Mouse (Mus musculus) urinary bladder, postnatal 25 days (tissue): ENCODE data around the gene Spic.
A peak's percentile ranks its signal among the peaks of the same experiment; 100 is the strongest.
"Not testable (repeated sequence)": the region's sequence is repeated elsewhere in the genome, so short reads cannot be mapped to it uniquely, and the experiment has no call there.

Experiments used
- DNase-seq: peaks from one replicate; pipeline ENCODE4 v3.0.0; 2022; ENCODE audit warnings: low spot score

Spic gene

DNA sequence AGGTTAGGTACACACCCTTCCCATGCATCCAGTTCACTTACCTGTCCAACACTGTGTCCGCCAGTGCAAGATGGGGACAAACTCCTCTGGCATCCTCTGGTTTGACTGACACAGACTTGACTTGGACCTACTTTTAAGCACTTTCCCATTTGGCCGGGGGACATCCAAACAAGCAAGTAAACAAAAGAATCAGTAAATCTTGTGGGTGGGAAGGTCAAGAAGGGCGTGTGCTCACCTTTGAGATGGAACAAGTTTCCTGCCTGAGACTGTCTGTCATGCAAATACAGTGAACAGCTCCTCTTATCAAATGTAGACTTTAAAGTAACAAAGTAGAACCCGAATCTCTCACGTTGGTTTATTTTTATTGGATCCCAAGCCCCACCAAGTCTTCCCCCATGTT, at the start of gene Spic:
Gene Spic (minus strand): TSS at position 91 of the 400 bp plus-strand sequence.
- no peak for DNase-seq

DNA sequence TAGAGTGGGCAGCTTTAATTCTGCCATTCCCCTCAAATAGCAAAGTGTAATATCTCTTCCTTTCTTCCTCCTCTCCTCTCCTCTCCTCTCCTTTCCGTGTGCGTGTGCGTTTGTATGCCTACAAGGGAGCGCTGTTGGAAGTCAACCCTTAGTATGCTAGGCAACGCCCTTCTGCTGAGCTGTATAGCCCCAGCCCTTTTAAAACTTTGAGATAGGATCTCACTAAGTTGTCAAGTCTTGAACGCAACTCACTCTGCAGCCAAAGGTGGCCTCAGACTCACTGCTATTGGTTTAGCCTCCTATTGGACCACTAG, 47.5 kb upstream of the Spic start:
- no peak for DNase-seq

DNA sequence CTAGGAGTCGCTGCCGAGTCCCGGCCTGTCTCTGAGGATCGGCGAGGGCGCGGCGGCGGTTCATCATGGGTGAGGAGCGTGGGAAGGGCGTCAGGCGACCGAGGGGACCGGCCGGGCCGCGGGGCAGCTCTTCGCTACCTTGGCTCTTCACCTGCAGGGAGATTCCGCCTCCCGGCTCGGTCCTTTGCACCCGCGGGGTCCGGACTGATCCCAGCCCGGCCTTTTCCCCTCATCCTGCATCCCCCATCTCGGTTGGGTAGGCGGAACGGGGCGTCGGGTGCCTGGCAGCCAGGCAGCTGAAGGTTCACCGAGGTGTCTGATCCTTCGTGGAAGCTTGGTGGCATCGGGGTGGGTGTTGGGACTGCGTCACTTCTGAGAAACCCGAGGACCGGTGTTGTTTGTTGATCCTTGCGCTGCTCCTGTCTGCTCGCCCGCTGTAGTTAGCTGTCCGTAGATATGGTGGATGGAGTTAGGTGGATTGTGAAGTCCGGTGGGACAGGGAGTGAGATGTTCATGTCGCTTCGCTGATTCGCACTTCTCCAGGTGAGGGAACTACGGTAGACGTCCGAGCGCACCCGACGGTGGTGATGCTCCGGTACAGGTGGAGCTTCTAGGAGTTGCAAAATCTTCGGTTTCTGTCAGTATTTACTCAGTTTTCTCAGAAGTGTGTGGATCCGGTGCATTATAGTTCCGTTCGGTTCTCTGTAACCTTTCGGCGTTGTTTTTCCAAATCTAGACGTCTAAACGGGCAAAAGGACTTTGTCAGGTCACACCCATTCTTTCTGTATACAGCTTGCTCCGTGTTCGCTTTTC, 46.9 kb upstream of the Spic start:
- DNase-seq: no peak

DNA sequence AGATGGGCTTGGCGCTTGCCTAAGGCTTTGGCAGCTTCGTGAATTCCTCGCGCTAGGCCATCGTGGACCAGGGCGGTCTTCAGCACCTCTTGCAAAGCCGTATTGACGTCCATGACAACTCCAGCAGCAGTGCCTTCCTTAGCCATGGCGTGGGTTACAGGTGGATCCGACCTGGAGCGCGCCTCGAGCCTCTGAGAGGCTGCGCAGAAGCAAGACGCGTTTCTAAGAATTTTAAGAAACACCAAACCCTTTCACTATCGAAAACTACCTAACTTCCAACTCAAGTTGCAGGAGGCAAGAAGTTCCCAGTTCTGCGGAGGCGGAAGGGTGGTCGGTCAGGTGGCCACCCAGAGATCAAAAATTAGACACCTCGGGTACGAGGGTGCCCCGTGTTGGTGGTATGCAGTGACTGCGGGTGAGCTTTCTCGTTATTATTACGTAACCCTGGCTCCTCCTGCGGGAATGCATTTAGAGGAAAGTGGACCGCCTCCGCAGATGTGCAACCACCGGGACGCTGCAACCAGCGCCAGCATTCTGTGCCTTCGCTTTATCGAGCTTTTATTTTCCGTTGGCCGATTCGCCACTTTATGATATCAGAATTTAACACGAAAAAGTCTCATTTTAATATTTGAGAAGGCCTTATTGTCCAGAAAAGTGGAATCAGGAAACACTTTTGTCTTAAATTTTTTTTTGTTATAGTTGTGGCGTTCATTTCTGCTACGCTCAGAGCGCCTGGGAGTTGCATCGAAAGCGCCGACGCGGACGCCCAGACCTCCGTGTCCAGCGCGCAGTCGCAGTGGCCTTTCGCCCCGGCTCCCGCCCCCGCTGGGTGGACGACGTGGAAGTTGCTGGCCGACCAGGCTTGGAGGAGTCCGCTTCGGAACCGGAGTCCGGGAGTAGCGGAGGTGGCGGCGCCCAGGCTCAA, 46.0 kb upstream of the Spic start, which contains the start of gene Arl1:
Gene Arl1 (plus strand): TSS at position 288 of the 925 bp plus-strand sequence.
- peak; percentile 94 for DNase-seq

DNA sequence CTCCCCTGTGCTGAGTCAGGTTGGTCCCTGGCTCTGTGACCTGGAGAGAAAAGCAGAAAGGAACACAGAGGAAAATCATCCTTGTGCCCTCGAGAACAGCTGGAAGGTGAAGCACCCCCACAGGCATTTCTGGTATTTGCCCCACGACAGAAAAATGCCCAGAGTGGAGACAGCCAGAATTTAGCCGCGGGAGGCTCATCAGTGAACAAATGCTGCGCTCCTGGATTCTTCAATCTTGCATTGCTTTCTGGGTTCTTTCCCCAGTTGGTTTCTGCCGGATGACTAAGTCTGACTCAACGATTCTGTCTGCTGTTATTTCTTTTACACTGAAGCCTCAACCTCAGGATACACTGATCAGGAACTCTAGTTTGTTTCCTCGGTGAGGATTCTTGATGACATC, 43.4 kb upstream of the Spic start:
- DNase-seq: no peak

- DNase-seq: peak; percentile 20
These were observed 42.3 kb upstream of the Spic start for GRCm38 (mm10) chr10:88727128-88727527.

DNA sequence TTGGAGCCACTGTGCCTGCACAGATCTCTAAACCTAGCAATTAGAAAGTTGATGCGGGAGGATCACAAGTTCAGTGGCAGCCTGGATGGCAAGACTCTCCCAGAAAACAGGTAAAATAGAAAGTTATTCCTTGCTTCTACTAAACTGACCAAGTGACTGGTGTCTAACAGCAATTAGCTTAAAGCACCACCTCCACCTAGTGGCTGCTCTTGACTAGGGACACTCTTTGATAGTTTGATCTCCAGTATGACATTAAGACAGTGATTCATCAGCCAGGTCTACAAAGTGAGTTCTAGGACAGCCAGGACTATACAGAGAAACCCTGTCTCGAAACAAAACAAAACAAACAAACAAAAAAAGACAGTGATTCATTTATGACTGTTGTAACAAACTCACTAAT, 40.5 kb upstream of the Spic start:
- DNase-seq: no peak

DNA sequence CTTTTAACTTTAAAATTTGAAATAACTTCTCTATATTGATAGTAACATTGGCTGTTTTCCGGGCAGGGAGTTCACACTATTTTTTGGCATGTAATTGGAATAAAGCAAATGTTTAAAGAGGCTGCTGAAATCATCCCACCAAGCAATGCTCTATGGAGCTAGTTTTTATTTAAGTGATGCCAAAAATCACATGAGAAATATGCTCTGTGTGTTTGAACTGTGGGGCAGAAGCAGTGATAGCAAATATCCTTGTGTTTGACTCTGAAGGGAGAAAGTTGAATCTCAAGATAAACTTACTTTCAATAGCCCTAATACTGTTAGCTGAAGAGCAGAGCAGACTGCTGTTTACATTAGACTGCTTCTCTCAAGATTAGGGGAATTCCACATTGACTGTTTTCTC, 34.8 kb upstream of the Spic start:
- DNase-seq: no peak

DNA sequence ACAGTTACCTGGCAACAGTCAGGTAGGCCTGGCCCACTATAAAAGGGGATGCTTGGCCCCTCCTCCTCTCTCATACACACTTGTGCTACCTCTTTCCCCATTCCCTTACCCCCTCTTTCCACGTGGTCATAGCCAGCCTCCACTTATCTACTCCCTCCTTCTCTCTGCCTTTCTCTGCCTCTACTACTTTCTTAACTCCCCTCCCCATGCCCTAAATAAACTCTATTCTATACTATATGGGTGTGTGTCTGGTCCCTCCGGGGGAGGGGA, 32.9 kb upstream of the Spic start:
- no peak for DNase-seq

DNA sequence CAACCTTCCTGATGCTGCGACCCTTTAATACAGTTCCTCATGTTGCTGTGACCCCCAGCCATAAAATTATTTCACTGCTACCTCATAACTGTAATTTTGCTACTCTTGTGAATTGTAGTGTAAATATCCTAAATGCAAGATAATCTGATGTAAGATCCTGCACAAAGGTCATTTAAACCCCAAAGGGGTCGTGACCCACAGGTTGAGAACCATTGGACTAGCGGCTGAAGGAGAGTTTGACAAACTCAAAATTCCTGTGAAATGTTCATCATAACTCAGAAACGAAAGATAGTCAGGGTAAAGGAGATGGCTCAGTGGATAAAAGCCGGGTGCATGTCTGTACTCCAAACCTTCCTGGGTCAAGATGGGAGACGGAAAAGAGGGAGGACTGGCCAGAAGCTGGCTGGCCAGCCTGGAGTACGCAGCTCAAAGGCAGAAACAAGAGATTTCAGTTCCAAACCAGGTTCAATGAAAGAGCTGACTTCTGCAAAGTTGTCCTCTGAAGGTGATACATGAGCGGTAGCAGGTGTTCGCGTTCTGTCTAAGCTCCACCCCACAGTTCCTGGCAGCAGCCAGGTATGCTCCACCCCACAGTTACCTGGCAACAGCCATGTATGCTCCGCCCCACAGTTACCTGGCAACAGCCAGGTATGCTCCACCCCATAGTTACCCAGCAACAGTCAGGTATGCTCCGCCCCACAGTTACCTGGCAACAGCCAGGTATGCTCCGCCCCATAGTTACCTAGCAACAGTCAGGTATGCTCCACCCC, 32.4 kb upstream of the Spic start:
- DNase-seq: no peak

DNA sequence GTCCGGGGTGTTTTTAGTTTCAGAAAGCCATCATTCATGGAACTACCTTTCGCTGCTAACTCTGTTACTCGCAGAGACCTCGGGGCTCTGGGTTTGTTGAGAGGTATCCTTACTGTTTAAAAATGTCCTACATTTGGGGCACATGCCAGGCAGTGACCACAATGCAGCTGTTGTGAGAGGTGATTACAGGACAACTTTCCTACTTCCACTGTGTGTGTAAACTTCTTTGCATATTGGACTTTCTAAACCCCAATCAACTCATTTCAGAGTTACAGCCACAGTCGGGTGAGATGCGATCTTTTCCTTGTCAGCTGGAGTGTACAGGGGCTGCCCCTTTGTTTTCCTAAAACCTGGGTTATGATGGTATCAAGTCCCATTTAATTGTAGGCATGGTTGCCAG, 30.8 kb upstream of the Spic start:
- DNase-seq: no peak

GRCm38 (mm10) chr10:88714744-88715143, 29.9 kb upstream of the Spic start:
- DNase-seq: no peak

- DNase-seq: no peak
These were observed 27.5 kb upstream of the Spic start for GRCm38 (mm10) chr10:88712359-88712758.

DNA sequence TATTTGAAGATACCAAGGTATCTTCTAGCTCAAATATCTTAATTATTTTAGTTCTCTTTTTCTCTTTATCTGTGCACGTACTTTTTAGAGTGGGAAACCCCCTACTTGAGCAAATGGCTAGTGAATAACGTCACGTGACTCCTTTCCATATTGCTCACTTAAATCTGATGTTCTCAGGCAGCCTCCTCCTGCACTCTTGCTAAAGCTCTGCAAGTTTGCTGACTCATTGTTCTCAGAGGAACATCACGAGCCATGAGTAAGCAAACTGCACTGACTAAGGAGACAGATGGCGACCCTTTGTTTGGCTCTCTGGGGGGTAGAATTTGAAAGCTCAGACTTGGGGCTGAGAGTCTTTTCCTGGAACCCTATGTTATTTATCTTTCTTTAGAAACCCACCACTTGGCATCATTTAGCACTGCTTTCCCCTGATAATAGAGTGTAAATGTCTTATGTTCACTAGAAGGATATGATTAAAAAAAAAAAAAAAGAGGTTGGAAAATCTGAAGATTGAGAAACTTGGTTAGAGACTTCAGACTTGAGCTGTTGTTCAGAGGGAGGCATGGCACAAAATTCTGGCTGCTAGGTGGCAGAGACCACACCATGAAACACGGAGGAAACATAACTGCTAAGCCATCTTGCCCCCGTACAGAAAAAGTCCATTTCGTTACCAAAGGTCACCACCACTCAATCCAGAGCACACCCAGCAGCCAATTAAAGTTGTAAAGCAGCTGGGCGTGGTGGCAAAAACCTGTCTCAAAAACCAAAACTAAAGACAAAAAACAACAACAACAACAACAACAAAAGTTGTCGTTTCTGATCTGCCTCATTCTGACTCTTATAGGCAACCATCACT, 24.1 kb upstream of the Spic start:
- DNase-seq: no peak

- no peak for DNase-seq
These were observed 16.1 kb upstream of the Spic start for GRCm38 (mm10) chr10:88700938-88701337.

DNA sequence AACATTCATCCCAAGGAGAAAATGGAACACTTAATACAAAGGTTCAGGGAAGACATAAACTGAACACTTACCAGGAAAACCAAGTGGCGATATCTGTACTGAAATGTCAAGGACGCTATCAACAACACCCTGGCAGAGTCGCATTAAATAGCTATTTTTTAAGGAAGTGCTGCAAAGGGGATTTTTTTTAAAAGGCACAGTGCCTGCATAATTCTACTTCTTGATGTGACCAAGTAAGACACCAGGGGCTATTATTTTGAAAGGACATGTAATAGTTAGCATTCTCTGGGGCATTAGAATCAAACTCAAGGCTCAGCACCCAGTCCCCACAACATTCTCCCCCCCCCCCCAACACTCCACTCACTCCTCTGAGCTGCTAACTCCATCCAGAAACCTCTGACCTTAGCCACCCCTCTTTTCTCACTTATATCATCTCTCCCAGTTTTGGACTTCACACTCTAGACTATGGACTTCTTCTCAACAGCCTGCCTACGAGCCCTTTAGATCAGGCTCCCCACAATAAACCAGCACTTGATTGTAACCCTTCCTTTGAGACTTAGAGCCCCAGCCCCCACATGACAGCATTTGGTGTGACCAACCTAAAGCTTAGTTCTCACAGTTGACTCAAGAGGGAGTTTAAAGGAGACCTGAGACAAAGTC, 1.8 kb downstream of the Spic start:
- no peak for DNase-seq

DNA sequence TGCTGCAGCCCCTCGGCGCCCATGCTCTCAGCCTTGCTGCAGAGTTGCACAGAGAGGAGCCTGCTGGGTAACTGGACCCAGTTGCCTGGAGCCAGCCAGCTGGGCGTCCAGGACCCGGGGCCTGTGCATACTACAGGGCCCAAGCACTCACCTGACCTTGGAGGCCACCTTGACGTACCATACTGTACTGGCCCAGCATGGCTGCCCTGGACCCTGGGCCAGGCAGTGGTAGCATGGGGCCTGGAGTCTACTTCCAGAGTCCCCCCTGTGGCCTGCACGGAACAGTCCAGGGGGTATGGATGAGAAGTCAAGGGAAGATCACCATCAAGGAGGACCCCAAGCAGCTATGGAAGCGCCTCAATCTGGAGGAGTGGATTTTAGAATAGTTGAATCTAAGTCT, 12.0 kb downstream of the Spic start:
- DNase-seq: no peak

DNA sequence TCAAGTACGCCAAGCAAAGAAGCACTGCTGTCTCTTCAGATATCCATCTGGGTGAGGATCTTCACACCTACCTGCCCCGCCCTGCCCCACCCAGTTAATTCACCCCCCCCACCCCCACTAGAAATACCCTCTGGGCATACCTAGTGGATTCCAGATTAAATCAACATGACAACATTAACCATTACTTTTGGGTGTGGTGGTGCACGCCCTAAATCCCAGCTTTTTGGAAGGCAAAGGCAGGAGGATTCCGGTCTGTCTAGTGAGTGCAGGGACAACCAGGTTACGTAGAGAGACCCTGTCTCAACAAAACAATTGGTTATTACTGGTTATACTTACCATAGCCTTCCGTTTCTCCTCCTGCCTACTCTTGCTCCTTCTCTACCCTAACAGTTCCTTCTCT, 12.7 kb downstream of the Spic start:
- no peak for DNase-seq

DNA sequence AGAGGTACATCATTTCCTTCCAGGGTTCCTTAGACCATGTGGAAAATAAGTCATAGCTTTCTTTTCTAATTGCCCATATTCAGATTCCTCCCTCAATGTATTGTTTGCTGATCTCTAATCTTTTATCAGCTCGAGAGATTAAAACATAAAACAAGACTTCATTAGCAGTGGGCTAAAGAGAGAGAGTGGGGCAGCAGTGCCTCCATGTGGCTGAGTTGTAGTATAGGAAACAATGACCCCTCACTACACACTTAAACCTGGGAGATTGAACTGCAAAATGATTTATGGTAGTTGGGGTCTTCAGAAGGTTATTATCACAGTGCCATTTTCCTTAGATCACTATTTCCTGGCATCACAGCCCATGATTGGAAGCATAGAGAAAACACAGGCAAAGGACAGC, 15.1 kb downstream of the Spic start:
- DNase-seq: no peak

- not testable (repeated sequence) for DNase-seq
These were observed 21.0 kb downstream of the Spic start for GRCm38 (mm10) chr10:88663856-88664255.

GRCm38 (mm10) chr10:88658918-88659317, 25.9 kb downstream of the Spic start:
- no peak for DNase-seq
